27 mouse cellular contexts compared by ENCODE assay signal in genomic region chr9:62281991-62282390, GRCm38 (mm10). TPM values are rescaled to one million over a fixed set of nuclear protein-coding genes. Genes with fewer than 3 reads are reported as not detected.
DNase-seq lines count a peak whose midpoint lies in the region; ATAC-seq and TF ChIP-seq lines count a peak whose summit lies in the region.
"Had no signal": no experiment of that assay in that cellular context is flagged by ENCODE, and none has a peak within 500 bp of the region (broad histone marks: within the 10 kb centered on the region; RNA-seq: fewer than 3 reads in every experiment).

Gene Spesp1 (minus strand): TSS chr9:62282208.

- no peak within 1 kb of the TSS for H3K4me2 ChIP-seq in embryonic facial prominence, embryonic 12.5 days (replicated peaks)
- H3K4me2 ChIP-seq in midbrain, embryonic 13.5 days (replicated peaks): no peak within 1 kb of the TSS
- no peak within 1 kb of the TSS for H3K4me2 ChIP-seq in stomach, postnatal 0 days (replicated peaks; ENCODE audit: low read depth)
- no peak within 1 kb of the TSS for H3K4me2 ChIP-seq in forebrain, embryonic 15.5 days (replicated peaks)
- H3K4me2 ChIP-seq: forebrain, embryonic 13.5 days; hindbrain, embryonic 12.5 days had no signal

- H3K27ac ChIP-seq in embryonic facial prominence, embryonic 12.5 days: no peak within 1 kb of the TSS
- no peak within 1 kb of the TSS; the same call in 1 of the 2 replicates for H3K27ac ChIP-seq in embryonic facial prominence, embryonic 10.5 days (replicated peaks)
- H3K27ac ChIP-seq in midbrain, embryonic 10.5 days (replicated peaks): peak within 1 kb of the TSS; percentile 13; the same call in 1 of the 2 replicates
- H3K27ac ChIP-seq in midbrain, embryonic 13.5 days: no peak within 1 kb of the TSS
- no peak within 1 kb of the TSS for H3K27ac ChIP-seq in stomach, postnatal 0 days (replicated peaks)
- H3K27ac ChIP-seq in forebrain, embryonic 15.5 days (replicated peaks): no peak within 1 kb of the TSS
- H3K27ac ChIP-seq: forebrain, embryonic 13.5 days; hindbrain, embryonic 12.5 days had no signal

- no peaks in the 10 kb centered on the region for H3K27me3 ChIP-seq in embryonic facial prominence, embryonic 12.5 days
- H3K27me3 ChIP-seq in embryonic facial prominence, embryonic 10.5 days (replicated peaks; ENCODE audit: low read depth, poor library complexity, severe bottlenecking): no peaks in the 10 kb centered on the region
- H3K27me3 ChIP-seq in midbrain, embryonic 10.5 days (ENCODE audit: low read depth, poor library complexity, severe bottlenecking): no peaks in the 10 kb centered on the region
- H3K27me3 ChIP-seq in midbrain, embryonic 13.5 days: no peaks in the 10 kb centered on the region
- no peaks in the 10 kb centered on the region for H3K27me3 ChIP-seq in stomach, postnatal 0 days (ENCODE audit: control insufficient read depth, insufficient read depth, low read length)
- H3K27me3 ChIP-seq in forebrain, embryonic 15.5 days: no peaks in the 10 kb centered on the region
- H3K27me3 ChIP-seq: forebrain, embryonic 13.5 days; hindbrain, embryonic 12.5 days had no signal

- H3K9ac ChIP-seq in embryonic facial prominence, embryonic 12.5 days: no peak within 1 kb of the TSS
- no peak within 1 kb of the TSS for H3K9ac ChIP-seq in midbrain, embryonic 13.5 days (replicated peaks)
- H3K9ac ChIP-seq in stomach, postnatal 0 days (ENCODE audit: low read length): no peak within 1 kb of the TSS
- no peak within 1 kb of the TSS for H3K9ac ChIP-seq in forebrain, embryonic 15.5 days (replicated peaks)
- H3K9ac ChIP-seq: forebrain, embryonic 13.5 days; hindbrain, embryonic 12.5 days had no signal

- WGBS in embryonic facial prominence, embryonic 12.5 days: 87% methylated on average over 27 of the region's 27 CpGs
- 85% methylated on average over 27 of the region's 27 CpGs for WGBS in embryonic facial prominence, embryonic 10.5 days
- whole genome bisulfite sequencing in midbrain, embryonic 10.5 days: 88% methylated on average over 27 of the region's 27 CpGs
- 86% methylated on average over 27 of the region's 27 CpGs for WGBS in midbrain, embryonic 13.5 days
- WGBS in stomach, postnatal 0 days: 80% methylated on average over 27 of the region's 27 CpGs
- 90% methylated on average over 27 of the region's 27 CpGs for WGBS in forebrain, embryonic 15.5 days

- H3K4me3 ChIP-seq in embryonic facial prominence, embryonic 12.5 days: no peak within 1 kb of the TSS
- no peak within 1 kb of the TSS for H3K4me3 ChIP-seq in embryonic facial prominence, embryonic 10.5 days
- H3K4me3 ChIP-seq in midbrain, embryonic 10.5 days: no peak within 1 kb of the TSS
- no peak within 1 kb of the TSS for H3K4me3 ChIP-seq in midbrain, embryonic 13.5 days (replicated peaks)
- H3K4me3 ChIP-seq in stomach, postnatal 0 days (ENCODE audit: low read depth, low read length): no peak within 1 kb of the TSS
- H3K4me3 ChIP-seq in forebrain, embryonic 15.5 days: no peak within 1 kb of the TSS
- H3K4me3 ChIP-seq: forebrain, embryonic 13.5 days; hindbrain, embryonic 12.5 days had no signal

- H3K36me3 ChIP-seq in embryonic facial prominence, embryonic 12.5 days: no peaks in the 10 kb centered on the region
- no peaks in the 10 kb centered on the region for H3K36me3 ChIP-seq in embryonic facial prominence, embryonic 10.5 days (replicated peaks)
- H3K36me3 ChIP-seq in midbrain, embryonic 10.5 days: no peaks in the 10 kb centered on the region
- H3K36me3 ChIP-seq in midbrain, embryonic 13.5 days: no peaks in the 10 kb centered on the region
- H3K36me3 ChIP-seq in stomach, postnatal 0 days (ENCODE audit: control insufficient read depth, insufficient read depth, low read length): no peaks in the 10 kb centered on the region
- H3K36me3 ChIP-seq in forebrain, embryonic 15.5 days: no peaks in the 10 kb centered on the region
- H3K36me3 ChIP-seq: G1E; hindbrain, embryonic 12.5 days had no signal

- ATAC-seq in embryonic facial prominence, embryonic 12.5 days (ENCODE audit: insufficient number of reproducible peaks, insufficient read depth, low FRiP score, low TSS enrichment): peak; percentile 28; the same call in 1 of the 2 replicates
- ATAC-seq in midbrain, embryonic 13.5 days: no peak
- peak; percentile 26; the same call in 1 of the 2 replicates for ATAC-seq in stomach, postnatal 0 days (ENCODE audit: low FRiP score, low TSS enrichment)
- ATAC-seq in forebrain, embryonic 15.5 days (replicated peaks): no peak
- ATAC-seq: CD4-positive, CD25-positive, alpha-beta regulatory T cell, adult 4 months; forebrain, embryonic 13.5 days; hindbrain, embryonic 16.5 days had no signal

- no peak for TF ChIP-seq CTCF in stomach, postnatal 0 days (IDR thresholded peaks at IDR 0.05; ENCODE audit: low read depth)

- DNase-seq in embryonic facial prominence, embryonic 10.5 days (ENCODE audit: low spot score): no peak
- no peak for DNase-seq in midbrain, embryonic 10.5 days (ENCODE audit: low spot score)
- DNase-seq in R1 (ENCODE audit: low read depth, low spot score): peak; percentile 64
- DNase-seq in stomach, postnatal 0 days (ENCODE audit: low spot score): no peak
- no peak for DNase-seq in frontal cortex, adult 2 months (ENCODE audit: extremely low spot score in 1 of 2, low spot score in 1 of 2)
- DNase-seq: adrenal gland, adult 8-10 months; adrenal gland, postnatal 36 days; B cell, adult 2 months; cerebellum, adult 11 months; cerebellum, adult 8-10 months; cerebellum, postnatal 14 days; gastrocnemius, postnatal 10 days; heart, postnatal 10 days; heart, postnatal 4 days; kidney, adult 11 months had no signal

- no peaks in the 10 kb centered on the region for H3K4me1 ChIP-seq in embryonic facial prominence, embryonic 12.5 days
- peaks cover 4% of the 10 kb centered on the region; the same call in 1 of the 2 replicates for H3K4me1 ChIP-seq in embryonic facial prominence, embryonic 10.5 days
- H3K4me1 ChIP-seq in midbrain, embryonic 10.5 days: no peaks in the 10 kb centered on the region
- no peaks in the 10 kb centered on the region for H3K4me1 ChIP-seq in midbrain, embryonic 13.5 days (replicated peaks)
- H3K4me1 ChIP-seq in stomach, postnatal 0 days (replicated peaks; ENCODE audit: control insufficient read depth, insufficient read depth): no peaks in the 10 kb centered on the region
- no peaks in the 10 kb centered on the region for H3K4me1 ChIP-seq in forebrain, embryonic 15.5 days
- H3K4me1 ChIP-seq: forebrain, embryonic 13.5 days; hindbrain, embryonic 12.5 days had no signal

- no peaks in the 10 kb centered on the region for H3K9me3 ChIP-seq in embryonic facial prominence, embryonic 12.5 days
- no peaks in the 10 kb centered on the region for H3K9me3 ChIP-seq in embryonic facial prominence, embryonic 10.5 days
- no peaks in the 10 kb centered on the region for H3K9me3 ChIP-seq in midbrain, embryonic 10.5 days (replicated peaks)
- H3K9me3 ChIP-seq in midbrain, embryonic 13.5 days: no peaks in the 10 kb centered on the region
- H3K9me3 ChIP-seq in stomach, postnatal 0 days (ENCODE audit: control insufficient read depth, low read length): no peaks in the 10 kb centered on the region
- no peaks in the 10 kb centered on the region for H3K9me3 ChIP-seq in forebrain, embryonic 15.5 days
- H3K9me3 ChIP-seq: forebrain, embryonic 13.5 days; G1E; hindbrain, embryonic 12.5 days had no signal

- TF ChIP-seq EP300 in stomach, postnatal 0 days (optimal IDR thresholded peaks at IDR 0.05): no peak

RNA-seq across cellular contexts. Expression of gene Spesp1, which starts in this region (rescaled TPM):
- not detected in 2 replicates for polyA plus RNA-seq in embryonic facial prominence, embryonic 12.5 days (2016; fragmentation: Nextera tagmentation; extraction: Ambion mirVana)
- polyA plus RNA-seq in embryonic facial prominence, embryonic 10.5 days (2016; fragmentation: Nextera tagmentation; extraction: Ambion mirVana): not detected in 2 replicates
- polyA plus RNA-seq in midbrain, embryonic 10.5 days (2016; fragmentation: Nextera tagmentation; extraction: Ambion mirVana): not detected in 2 replicates
- polyA plus RNA-seq in midbrain, embryonic 13.5 days (2015; fragmentation: Nextera tagmentation; extraction: Ambion mirVana): 0.05 TPM in 1 of 2 replicates, not detected in the other
- not detected in 2 replicates for polyA plus RNA-seq in stomach, postnatal 0 days (2015; fragmentation: Nextera tagmentation; extraction: Ambion mirVana)
- polyA plus RNA-seq in forebrain, embryonic 15.5 days (2015; fragmentation: Nextera tagmentation; extraction: Ambion mirVana): not detected in 2 replicates
- 0.04 TPM in 1 of 2 replicates, not detected in the other for polyA plus RNA-seq in frontal cortex, adult 2 months (2012; rRNA removed)
- polyA plus RNA-seq: CD4-positive, CD25-positive, alpha-beta regulatory T cell, adult 4 months; cortical plate, adult 2 months; embryonic facial prominence, embryonic 14.5 days; forebrain, embryonic 13.5 days; G1E; heart, embryonic 14.5 days; hindbrain, embryonic 12.5 days; hindbrain, embryonic 16.5 days; intestine, embryonic 14.5 days had no signal

Comparison
In these comparisons a context has a peak if more than half of its experiments do, and no peak if none do; other contexts are left out.
1. Peak in ATAC-seq in embryonic facial prominence, embryonic 12.5 days; RNA of the gene not detected or under 1 TPM.
2. Peak in ATAC-seq in stomach, postnatal 0 days; RNA of the gene not detected or under 1 TPM.